Mouse (Mus musculus): ENCODE results near the gene Synrg. TPM values are rescaled to one million over a fixed set of nuclear protein-coding genes. Genes with fewer than 3 reads are reported as not detected.

Synrg gene
- polyA plus RNA-seq, 1 experiment from 2014 or later: 26.4 TPM

- 13% methylated on average over 14 of the region's 14 CpGs for WGBS
- H3K4me3 ChIP-seq (ENCODE audit: low read depth, low read length): no peak overlapping the region
- peak overlapping the region; percentile 93 for H3K27ac ChIP-seq (ENCODE audit: low read length)
- H3K27me3 ChIP-seq (ENCODE audit: control insufficient read depth, insufficient read depth, low read depth, low read length): no peaks in the 10 kb centered on the region
- H3K4me1 ChIP-seq (ENCODE audit: control insufficient read depth, insufficient read depth, low read length): peaks cover 27% of the 10 kb centered on the region
- H3K4me2 ChIP-seq (ENCODE audit: low read length): peak overlapping the region; percentile 34
- peak overlapping the region; percentile 44 for H3K9ac ChIP-seq (ENCODE audit: low read depth, low read length)
- H3K36me3 ChIP-seq (ENCODE audit: control insufficient read depth, insufficient read depth, low read length): peaks cover 18% of the 10 kb centered on the region
- peak; percentile 92 for ATAC-seq
- H3K9me3 ChIP-seq (replicated peaks; ENCODE audit: control insufficient read depth, low read length, poor library complexity, severe bottlenecking): no peaks in the 10 kb centered on the region
Observed at GRCm38 (mm10) chr11:84042808-84043762, 78.9 kb downstream of the Synrg start.

- H3K4me1 ChIP-seq (ENCODE audit: control insufficient read depth, insufficient read depth, low read length): peaks cover 27% of the 10 kb centered on the region
- peaks cover 7% of the 10 kb centered on the region for H3K36me3 ChIP-seq (ENCODE audit: control insufficient read depth, insufficient read depth, low read length)
- no peak overlapping the region for H3K27ac ChIP-seq (ENCODE audit: low read length)
- no peaks in the 10 kb centered on the region for H3K9me3 ChIP-seq (replicated peaks; ENCODE audit: control insufficient read depth, low read length, poor library complexity, severe bottlenecking)
- ATAC-seq: no peak
- no peak overlapping the region for H3K4me3 ChIP-seq (ENCODE audit: low read depth, low read length)
- no peaks in the 10 kb centered on the region for H3K27me3 ChIP-seq (ENCODE audit: control insufficient read depth, insufficient read depth, low read depth, low read length)
- no peak overlapping the region for H3K4me2 ChIP-seq (ENCODE audit: low read length)
- no peak overlapping the region for H3K9ac ChIP-seq (ENCODE audit: low read depth, low read length)
- 41% methylated on average over 1 of the region's 1 CpGs for WGBS
Observed at GRCm38 (mm10) chr11:84044988-84045387, 80.8 kb downstream of the Synrg start.

- Histone ChIP-seq H3K9me3 (replicated peaks; ENCODE audit: control insufficient read depth, low read length, poor library complexity, severe bottlenecking) (no peaks in the 10 kb centered on the region), H3K27me3 (ENCODE audit: control insufficient read depth, insufficient read depth, low read depth, low read length) (no peaks in the 10 kb centered on the region), H3K4me1 (ENCODE audit: control insufficient read depth, insufficient read depth, low read length) (peaks cover 27% of the 10 kb centered on the region), H3K4me2 (ENCODE audit: low read length) (no peak overlapping the region), H3K4me3 (ENCODE audit: low read depth, low read length) (no peak overlapping the region), H3K9ac (ENCODE audit: low read depth, low read length) (no peak overlapping the region), H3K27ac (ENCODE audit: low read length) (no peak overlapping the region), H3K36me3 (ENCODE audit: control insufficient read depth, insufficient read depth, low read length) (no peaks in the 10 kb centered on the region)
- WGBS: 67% methylated on average over 4 of the region's 4 CpGs
- no peak for ATAC-seq
Observed at GRCm38 (mm10) chr11:84047270-84047669, 83.0 kb downstream of the Synrg start.

- Histone ChIP-seq H3K9me3 (replicated peaks; ENCODE audit: control insufficient read depth, low read length, poor library complexity, severe bottlenecking) (no peaks in the 10 kb centered on the region), H3K4me3 (ENCODE audit: low read depth, low read length) (no peak overlapping the region), H3K4me1 (ENCODE audit: control insufficient read depth, insufficient read depth, low read length) (peaks cover 18% of the 10 kb centered on the region), H3K4me2 (ENCODE audit: low read length) (no peak overlapping the region), H3K27ac (ENCODE audit: low read length) (no peak overlapping the region), H3K27me3 (ENCODE audit: control insufficient read depth, insufficient read depth, low read depth, low read length) (no peaks in the 10 kb centered on the region), H3K36me3 (ENCODE audit: control insufficient read depth, insufficient read depth, low read length) (no peaks in the 10 kb centered on the region), H3K9ac (ENCODE audit: low read depth, low read length) (no peak overlapping the region)
- no peak for ATAC-seq
- WGBS: 44% methylated on average over 10 of the region's 10 CpGs
Observed at GRCm38 (mm10) chr11:84048411-84048810, 84.2 kb downstream of the Synrg start.

GRCm38 (mm10) chr11:84053055-84053454 is 88.8 kb downstream of the Synrg start:
- Histone ChIP-seq H3K36me3 (ENCODE audit: control insufficient read depth, insufficient read depth, low read length) (no peaks in the 10 kb centered on the region), H3K4me2 (ENCODE audit: low read length) (no peak overlapping the region), H3K27me3 (ENCODE audit: control insufficient read depth, insufficient read depth, low read depth, low read length) (no peaks in the 10 kb centered on the region), H3K9ac (ENCODE audit: low read depth, low read length) (no peak overlapping the region), H3K27ac (ENCODE audit: low read length) (no peak overlapping the region), H3K9me3 (replicated peaks; ENCODE audit: control insufficient read depth, low read length, poor library complexity, severe bottlenecking) (no peaks in the 10 kb centered on the region), H3K4me1 (ENCODE audit: control insufficient read depth, insufficient read depth, low read length) (peaks cover 3% of the 10 kb centered on the region; the same call in 1 of the 2 replicates), H3K4me3 (ENCODE audit: low read depth, low read length) (no peak overlapping the region)
- WGBS: 88% methylated on average over 7 of the region's 7 CpGs
- no peak for ATAC-seq

GRCm38 (mm10) chr11:84053524-84054163 is 89.4 kb downstream of the Synrg start:
- Histone ChIP-seq H3K9ac (ENCODE audit: low read depth, low read length) (no peak overlapping the region), H3K36me3 (ENCODE audit: control insufficient read depth, insufficient read depth, low read length) (no peaks in the 10 kb centered on the region), H3K27ac (ENCODE audit: low read length) (peak overlapping the region; percentile 35; the same call in 1 of the 2 replicates), H3K4me3 (ENCODE audit: low read depth, low read length) (no peak overlapping the region), H3K4me2 (ENCODE audit: low read length) (no peak overlapping the region), H3K4me1 (ENCODE audit: control insufficient read depth, insufficient read depth, low read length) (peaks cover 3% of the 10 kb centered on the region; the same call in 1 of the 2 replicates), H3K9me3 (replicated peaks; ENCODE audit: control insufficient read depth, low read length, poor library complexity, severe bottlenecking) (no peaks in the 10 kb centered on the region), H3K27me3 (ENCODE audit: control insufficient read depth, insufficient read depth, low read depth, low read length) (no peaks in the 10 kb centered on the region)
- WGBS: 52% methylated on average over 10 of the region's 10 CpGs
- no peak for ATAC-seq

- no peak for ATAC-seq
- Histone ChIP-seq H3K4me3 (ENCODE audit: low read depth, low read length) (no peak overlapping the region), H3K4me2 (ENCODE audit: low read length) (no peak overlapping the region), H3K9ac (ENCODE audit: low read depth, low read length) (no peak overlapping the region), H3K4me1 (ENCODE audit: control insufficient read depth, insufficient read depth, low read length) (peaks cover 3% of the 10 kb centered on the region; the same call in 1 of the 2 replicates), H3K27ac (ENCODE audit: low read length) (no peak overlapping the region), H3K27me3 (ENCODE audit: control insufficient read depth, insufficient read depth, low read depth, low read length) (no peaks in the 10 kb centered on the region), H3K9me3 (replicated peaks; ENCODE audit: control insufficient read depth, low read length, poor library complexity, severe bottlenecking) (no peaks in the 10 kb centered on the region), H3K36me3 (ENCODE audit: control insufficient read depth, insufficient read depth, low read length) (no peaks in the 10 kb centered on the region)
- 91% methylated on average over 2 of the region's 2 CpGs for WGBS
Observed at GRCm38 (mm10) chr11:84057418-84057817, 93.2 kb downstream of the Synrg start.

- 95% methylated on average over 2 of the region's 2 CpGs for WGBS
- no peak for ATAC-seq
- H3K9ac ChIP-seq (ENCODE audit: low read depth, low read length): no peak overlapping the region
Observed at GRCm38 (mm10) chr11:84059784-84060183, 95.6 kb downstream of the Synrg start.

GRCm38 (mm10) chr11:84060635-84061034 is 96.4 kb downstream of the Synrg start:
- Histone ChIP-seq H3K4me1 (ENCODE audit: control insufficient read depth, insufficient read depth, low read length) (no peaks in the 10 kb centered on the region), H3K9ac (ENCODE audit: low read depth, low read length) (no peak overlapping the region), H3K4me2 (ENCODE audit: low read length) (no peak overlapping the region), H3K36me3 (ENCODE audit: control insufficient read depth, insufficient read depth, low read length) (no peaks in the 10 kb centered on the region), H3K27me3 (ENCODE audit: control insufficient read depth, insufficient read depth, low read depth, low read length) (peaks cover 2% of the 10 kb centered on the region; the same call in 1 of the 2 replicates), H3K27ac (ENCODE audit: low read length) (no peak overlapping the region), H3K4me3 (ENCODE audit: low read depth, low read length) (no peak overlapping the region), H3K9me3 (replicated peaks; ENCODE audit: control insufficient read depth, low read length, poor library complexity, severe bottlenecking) (no peaks in the 10 kb centered on the region)
- no peak for ATAC-seq
- 84% methylated on average over 6 of the region's 6 CpGs for WGBS

More at GRCm38 (mm10) chr11:84059784-84060183, 95.6 kb downstream of the Synrg start:
- no peak overlapping the region for H3K4me3 ChIP-seq (ENCODE audit: low read depth, low read length)
- no peaks in the 10 kb centered on the region; the same call in 1 of the 2 replicates for H3K27me3 ChIP-seq (ENCODE audit: control insufficient read depth, insufficient read depth, low read depth, low read length)
- no peaks in the 10 kb centered on the region for H3K4me1 ChIP-seq (ENCODE audit: control insufficient read depth, insufficient read depth, low read length)
- H3K36me3 ChIP-seq (ENCODE audit: control insufficient read depth, insufficient read depth, low read length): no peaks in the 10 kb centered on the region
- H3K9me3 ChIP-seq (replicated peaks; ENCODE audit: control insufficient read depth, low read length, poor library complexity, severe bottlenecking): no peaks in the 10 kb centered on the region
- no peak overlapping the region for H3K4me2 ChIP-seq (ENCODE audit: low read length)
- no peak overlapping the region for H3K27ac ChIP-seq (ENCODE audit: low read length)
